Mouse (Mus musculus): ENCODE measurements around the gene Dedd.
"Not testable (repeated sequence)": the region's sequence is repeated elsewhere in the genome, so short reads cannot be mapped to it uniquely, and the experiment has no call there.

The Dedd gene

DNA sequence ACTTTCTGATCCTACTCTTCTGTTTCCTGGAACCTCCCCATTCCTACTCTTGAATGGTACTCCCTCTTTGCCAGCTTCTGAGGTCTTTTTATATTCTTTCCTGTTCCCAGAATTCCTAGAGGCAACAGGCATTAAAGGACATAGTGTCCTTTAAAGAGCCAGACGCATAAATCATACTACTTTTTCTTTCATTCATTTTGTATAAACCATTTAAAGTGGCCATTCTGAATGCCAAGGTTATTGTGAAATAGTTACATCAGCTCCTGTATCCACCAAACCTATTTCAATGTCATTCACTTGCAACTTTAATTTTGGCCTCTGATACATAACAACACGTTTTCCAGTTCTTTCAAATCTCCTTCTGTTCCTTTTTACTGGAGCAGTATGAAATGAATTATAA lies 19.6 kb upstream of the Dedd start:
- DNase-seq (ENCODE audit: low read depth, low spot score): no peak

DNA sequence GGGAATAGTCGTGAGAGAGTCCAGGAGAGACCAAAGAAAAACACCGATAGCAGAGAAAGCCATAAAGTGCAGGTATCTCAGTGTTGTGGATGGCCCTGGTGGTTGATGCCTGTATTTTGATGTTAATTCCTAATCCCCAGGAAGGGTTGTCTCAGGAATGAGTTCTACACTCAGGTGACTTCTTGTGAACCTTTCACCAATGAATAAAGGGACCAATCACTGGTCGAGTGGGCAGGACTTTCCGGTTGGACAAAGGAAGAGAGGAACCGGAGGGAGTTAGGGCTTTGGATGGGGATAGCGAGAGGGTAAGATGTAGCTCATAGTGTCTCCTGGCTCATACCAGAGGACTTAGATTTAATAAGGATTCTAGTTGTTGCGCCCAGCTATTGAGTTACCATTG lies 9.2 kb upstream of the Dedd start:
- DNase-seq (ENCODE audit: low read depth, low spot score): peak; percentile 19

DNA sequence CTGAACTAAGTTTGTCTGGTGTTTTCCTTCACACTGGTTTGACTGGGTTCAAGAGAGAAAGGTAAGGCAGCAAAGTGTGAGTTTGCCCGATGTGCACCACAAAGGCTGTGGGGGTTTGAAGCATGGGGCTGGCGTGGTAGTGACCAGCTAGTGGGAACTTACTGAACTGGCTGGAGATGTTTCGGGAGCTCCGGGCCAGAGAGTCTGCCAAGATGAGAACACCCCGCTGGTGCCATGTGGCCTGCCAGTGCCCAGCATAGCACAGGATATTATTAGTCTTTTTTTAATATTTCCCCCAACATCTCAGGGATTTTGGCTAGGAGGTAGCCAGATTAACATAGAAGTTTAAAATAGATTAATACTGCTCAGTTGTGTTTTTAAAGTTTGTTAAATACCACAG lies 8.8 kb upstream of the Dedd start:
- DNase-seq (ENCODE audit: low read depth, low spot score): peak; percentile 74

DNA sequence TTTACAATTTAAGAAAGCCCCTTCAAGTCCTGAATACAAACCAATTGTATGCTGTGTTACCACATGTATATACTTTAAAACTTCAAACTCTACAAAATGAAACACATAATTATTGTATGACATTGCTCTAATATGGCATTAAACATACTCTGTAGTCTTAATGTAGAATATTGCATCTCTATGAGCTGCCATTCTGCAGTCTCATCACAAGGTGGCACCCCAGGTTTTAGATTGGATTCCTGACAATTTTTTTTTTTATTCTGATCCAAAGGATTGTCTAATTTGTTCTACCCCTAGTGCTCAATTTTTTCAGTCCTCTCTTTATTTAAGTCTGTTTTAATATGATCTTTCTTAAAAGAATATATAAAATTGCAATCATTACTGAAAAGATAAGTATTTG lies 7.5 kb upstream of the Dedd start:
- DNase-seq (ENCODE audit: low read depth, low spot score): peak; percentile 35

DNA sequence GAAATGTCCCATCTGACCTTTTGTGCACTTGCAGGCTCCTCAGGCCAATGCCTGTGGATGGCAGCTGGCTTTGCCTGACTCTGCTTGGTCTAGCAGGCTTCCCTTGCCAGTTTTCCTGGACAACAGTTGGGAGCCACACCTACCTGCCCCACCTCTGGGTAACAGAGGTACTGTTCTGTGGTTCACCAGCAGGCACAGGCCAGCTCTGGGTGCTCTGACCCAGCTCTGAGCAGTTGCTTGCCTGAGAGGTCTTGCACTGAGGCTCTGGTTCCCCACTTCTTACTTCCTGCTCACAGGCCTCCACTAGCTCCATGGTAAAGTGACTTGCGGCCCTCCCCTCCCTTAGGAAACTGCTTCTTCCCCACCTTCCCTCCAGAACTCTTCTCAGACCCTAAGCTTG lies 6.9 kb upstream of the Dedd start:
- no peak for DNase-seq (ENCODE audit: low read depth, low spot score)

DNA sequence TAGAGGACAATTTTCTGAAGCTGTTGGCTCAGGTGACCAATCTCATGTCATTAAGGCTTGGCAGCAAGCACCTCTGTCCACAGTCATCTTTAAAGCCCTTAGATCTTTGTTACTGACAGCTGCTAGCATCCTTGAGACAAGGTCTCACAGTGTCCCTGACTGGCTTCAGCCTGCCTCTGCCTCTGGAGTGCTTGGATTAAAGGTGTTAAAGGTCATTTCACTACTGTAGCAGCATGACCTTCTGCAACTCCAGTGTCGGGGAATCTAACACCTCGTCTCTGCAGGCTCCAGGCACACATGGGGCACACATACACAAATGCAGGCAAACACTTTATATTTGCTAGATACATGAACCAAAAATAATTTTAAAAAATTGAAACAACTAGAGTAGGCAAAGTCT lies 3.4 kb upstream of the Dedd start:
- no peak for DNase-seq (ENCODE audit: low read depth, low spot score)

DNA sequence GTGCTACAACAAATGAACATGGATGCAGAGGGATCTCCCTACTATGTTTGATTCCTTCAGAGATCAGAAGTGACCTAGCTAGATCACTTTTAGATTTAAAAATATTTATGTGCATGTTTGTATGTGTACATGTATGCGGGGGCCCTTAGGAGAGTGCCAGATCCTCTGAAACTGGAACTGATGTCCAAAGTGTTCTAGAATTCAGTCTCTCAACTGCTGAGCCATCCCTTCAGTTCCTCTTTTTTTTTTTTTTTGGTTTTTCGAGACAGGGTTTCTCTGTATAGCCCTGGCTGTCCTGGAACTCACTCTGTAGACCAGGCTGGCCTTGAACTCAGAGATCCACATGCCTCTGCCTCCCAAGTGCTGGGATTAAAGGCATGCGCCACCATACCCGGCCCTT lies 2.4 kb upstream of the Dedd start:
- DNase-seq (ENCODE audit: low read depth, low spot score): not testable (repeated sequence)

DNA sequence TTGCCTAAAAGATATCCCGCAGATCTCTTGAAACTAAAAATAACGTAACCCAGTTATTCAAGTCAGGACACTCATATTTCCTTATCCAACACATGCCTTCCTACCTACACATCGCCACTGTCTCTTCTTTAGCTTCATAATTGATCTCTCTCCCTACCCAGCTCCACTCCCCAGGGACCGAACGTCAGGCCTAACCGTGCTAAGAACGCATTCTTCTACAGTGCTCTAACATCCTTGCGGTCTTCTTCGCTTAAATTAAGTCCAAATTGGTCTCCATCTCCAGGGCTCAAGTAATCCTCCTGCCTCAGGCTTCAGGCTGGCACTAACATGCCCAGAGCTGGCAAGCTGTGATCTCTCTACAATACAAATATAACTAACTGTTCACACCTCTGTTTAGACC lies 701 bp upstream of the Dedd start:
- peak; percentile 28 for DNase-seq (ENCODE audit: low read depth, low spot score)

DNA sequence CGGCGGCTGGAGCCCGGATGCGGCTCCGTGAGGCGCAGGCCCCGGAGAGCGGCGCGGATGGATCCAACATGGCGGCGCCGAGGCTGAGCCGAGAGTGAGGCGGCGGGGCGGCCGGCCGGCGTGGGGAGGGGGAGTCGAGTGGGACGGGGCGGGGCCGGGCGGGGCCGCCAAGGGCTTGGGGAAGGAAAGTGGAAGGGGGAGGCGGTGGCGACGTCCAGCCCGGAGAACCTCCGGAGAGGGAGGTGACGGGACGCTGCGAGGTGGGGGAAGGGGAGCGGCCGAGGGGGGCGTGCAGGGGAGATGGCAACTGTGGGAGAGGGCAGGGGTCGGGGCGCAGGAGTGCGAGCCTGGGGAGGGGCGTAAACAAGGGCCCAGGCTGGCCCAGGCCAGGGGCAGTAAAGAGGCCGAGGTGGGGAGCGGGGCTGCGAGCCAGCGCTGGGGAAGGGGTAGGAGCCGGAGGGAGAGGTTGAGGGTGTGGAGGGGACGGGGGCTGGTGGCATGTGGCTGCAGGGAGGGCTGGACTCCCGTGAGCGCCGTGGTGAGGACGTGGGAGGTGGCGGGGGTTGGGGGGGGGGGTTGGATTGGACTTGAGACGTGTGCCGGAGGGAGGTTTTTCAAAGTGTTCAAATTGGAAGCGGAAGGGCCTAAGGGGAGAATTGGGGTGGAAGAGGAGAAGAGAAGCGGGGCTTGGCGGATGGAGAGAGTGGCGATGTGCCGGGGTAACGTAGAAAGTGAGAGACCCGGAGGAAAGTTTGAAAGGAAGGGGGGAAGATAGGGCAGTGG lies 679 bp downstream of the Dedd start:
- peak; percentile 45 for DNase-seq (ENCODE audit: low read depth, low spot score)

DNA sequence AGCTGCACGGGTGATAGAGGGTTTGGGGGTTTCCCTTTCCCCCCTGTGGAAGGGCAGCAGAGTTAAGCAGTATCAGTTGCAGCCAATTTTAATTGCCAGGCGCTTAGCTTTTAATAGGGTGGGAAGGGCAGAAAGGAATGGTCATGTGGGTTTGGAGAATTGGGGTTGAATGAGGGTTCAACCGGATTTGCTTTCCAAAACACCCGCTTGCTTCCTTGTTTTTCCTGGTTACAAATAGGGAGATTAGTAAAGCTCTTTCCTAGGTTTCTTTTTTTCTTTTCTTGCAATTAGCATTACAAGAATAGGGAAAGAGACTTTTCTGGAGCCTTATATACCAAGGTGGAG lies 1.2 kb downstream of the Dedd start:
- peak; percentile 43 for DNase-seq (ENCODE audit: low read depth, low spot score)

DNA sequence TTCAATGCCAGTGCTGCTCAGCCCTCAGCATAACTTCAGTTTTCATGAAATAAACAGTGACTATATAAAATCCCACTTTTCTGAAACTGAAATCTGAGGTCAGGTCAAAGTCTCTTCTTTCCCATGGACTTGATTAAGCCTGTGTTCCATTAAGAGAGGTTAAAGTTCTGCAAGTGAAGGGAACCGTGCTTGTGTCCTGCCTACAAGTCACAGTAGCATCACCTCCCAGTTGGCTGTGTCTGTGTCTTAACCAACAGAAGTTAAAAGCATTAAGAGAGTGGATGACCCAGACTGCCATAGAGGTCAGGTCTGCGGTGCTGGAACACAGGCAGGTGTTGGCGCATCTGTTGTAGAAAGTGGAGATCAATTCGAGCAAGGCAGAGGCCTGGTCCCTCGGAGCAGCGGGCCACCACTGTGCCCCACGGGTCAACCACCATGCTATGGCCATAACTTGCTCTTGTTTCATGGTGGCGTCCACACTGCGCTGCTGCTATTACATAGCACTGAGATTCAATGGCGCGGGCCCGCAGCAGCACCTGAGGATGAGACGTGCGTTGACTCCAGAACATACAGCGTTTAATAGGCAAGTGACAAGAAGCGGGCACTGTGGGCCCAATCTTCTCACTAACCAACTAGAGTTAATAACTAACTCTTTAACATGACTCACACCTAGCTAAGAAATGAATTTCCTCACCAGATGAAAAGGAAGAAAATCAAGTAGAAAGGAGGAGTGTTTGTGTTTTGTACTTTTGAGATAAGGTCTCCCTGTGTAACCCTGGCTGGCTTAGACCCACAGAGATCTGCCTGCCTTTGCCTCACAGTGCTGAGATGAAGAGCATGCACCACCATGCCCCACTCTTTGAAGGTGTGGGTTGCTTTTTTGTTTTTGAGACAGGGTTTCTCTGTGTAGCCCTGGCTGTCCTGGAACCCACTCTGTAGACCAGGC lies 13.6 kb downstream of the Dedd start:
- DNase-seq (ENCODE audit: low read depth, low spot score): no peak

DNA sequence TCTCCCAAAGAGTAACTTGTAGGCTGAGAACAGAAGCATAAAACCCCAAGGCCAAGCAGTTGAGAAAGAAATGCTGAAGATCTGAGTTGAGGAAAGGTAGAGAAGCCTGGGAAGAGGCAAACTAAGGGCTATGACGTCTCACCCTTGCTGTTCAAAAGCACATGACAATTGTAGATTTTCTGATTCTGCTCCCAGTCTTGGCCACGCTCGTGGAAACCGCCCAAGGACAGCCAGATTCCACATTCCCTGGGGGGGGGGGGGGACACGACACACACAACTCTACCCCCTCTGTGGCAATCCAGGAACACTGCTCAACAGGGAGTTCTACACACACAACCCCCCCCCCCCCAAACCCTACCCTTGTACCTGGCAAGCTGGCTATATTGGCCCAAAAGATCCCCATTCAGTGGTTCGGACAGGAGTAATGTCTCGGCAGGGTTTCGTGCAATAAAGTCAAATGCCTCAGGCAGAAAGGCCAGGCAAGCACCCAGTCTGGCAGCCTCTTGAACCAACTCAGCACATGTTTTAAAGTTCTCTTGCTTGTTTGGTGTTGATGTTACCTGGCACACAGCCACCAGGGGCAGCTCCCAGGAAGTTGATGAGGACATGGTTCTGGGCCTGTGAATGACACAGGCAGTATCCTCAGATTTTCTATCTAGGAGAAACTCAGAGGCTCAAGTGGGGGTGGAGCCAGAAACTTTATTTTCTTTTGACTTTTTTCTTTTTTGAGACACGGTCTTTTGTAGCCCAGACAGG lies 15.2 kb downstream of the Dedd start:
- no peak for DNase-seq (ENCODE audit: low read depth, low spot score)

DNA sequence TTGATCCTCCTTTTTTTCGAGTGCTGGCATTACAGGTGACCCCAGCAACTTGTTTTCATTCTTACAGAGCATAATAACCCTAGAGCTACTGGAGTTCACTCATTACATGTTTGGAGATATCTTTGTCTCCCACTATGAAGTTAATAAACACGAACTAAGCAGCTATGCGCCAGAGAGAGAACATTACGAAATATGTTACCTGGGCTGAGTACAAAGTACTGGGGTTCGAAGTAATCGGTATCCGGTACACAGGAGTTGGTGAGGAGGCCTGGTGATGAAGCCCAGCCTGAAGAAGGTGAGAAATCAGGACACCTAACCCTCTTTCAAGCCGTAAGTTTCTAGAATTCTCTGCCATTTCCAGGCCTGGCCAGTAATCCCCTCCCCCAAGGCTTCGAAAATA lies 15.8 kb downstream of the Dedd start:
- DNase-seq (ENCODE audit: low read depth, low spot score): no peak

DNA sequence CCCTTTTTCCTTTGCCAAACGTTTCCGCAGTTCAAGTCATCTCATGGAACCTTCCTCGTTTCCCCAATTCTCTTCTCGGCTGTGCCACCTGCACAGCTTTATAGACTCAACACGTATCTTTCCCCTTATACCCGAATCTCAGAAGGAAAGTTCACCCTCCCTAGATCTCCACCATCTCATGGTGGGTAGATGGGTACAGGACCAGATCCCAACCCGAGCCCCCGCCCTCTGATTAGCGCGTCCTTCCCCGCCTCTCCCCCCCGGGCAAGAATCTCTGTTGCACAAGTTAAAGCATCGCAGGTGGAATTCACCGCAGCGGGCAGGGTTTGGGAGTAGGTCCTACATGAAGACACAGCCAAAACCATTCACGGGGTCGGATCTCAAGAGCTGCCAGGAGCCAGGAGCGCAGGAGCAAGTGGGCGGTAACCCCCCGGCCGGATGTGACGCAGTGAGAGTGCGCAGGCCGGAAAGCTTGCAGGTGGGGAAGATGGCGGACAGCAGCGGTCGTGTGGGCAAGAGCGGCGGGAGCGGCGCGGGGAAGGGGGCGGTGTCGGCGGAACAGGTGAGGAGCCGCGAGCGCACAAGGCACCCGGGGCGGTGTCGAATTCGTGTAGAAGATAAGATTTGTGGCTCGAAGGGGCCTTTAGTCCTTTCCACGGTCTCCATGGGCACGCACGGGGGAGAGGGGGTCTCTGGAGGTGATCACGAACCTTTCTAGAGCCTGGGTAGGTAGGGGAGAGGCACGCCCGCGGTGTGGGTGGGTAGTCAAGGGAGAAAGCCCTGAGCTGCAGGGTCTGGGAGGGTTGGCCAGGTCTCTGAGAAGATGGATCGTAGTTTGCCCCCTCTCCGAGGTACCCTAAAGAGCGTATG lies 16.5 kb downstream of the Dedd start, which contains the start of the genes Nit1 and Pfdn2:
Gene Nit1, minus strand, starts transcription at position 422 of the 870 bp plus-strand sequence.
Gene Pfdn2, plus strand, starts transcription at position 446 of the 870 bp plus-strand sequence.
- DNase-seq (ENCODE audit: low read depth, low spot score): peak; percentile 97

DNA sequence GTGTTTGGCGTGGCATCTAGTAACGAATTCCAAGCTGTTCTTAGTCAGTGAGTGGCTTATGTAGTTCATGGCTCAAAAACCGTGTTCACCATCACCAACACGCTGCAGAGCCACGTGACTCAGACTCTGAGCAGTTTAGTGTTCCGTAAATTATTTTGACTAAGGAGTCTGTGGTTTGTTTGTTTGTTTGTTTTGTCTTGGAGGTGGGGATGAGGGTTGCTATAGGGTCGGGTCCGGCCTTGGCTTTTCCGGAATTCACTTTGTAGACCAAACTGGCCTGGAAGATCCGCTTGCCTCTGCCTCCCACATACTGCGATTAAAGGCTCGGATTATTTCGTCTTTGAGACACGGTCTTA lies 17.1 kb downstream of the Dedd start:
- peak; percentile 34 for DNase-seq (ENCODE audit: low read depth, low spot score)

DNA sequence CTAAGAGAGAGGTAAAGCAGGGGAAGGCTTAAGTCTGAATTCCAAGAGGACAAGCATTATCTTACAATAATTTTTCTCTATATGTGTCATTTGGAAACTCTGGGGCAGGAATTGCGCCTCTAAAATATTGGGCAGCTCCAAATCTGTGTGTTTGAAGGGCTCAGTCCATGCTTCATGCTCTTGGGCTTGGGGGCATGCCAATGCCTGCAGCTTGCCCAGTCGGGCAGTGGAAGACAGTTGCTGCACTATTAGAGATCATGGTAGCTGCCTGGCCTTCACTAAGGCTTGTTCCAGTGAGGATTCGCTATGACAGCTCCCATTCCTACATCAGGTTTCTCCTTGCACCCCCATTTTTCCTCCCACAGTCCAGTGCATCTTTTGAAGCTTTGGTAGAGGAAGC lies 19.7 kb downstream of the Dedd start:
- peak; percentile 18 for DNase-seq (ENCODE audit: low read depth, low spot score)

DNA sequence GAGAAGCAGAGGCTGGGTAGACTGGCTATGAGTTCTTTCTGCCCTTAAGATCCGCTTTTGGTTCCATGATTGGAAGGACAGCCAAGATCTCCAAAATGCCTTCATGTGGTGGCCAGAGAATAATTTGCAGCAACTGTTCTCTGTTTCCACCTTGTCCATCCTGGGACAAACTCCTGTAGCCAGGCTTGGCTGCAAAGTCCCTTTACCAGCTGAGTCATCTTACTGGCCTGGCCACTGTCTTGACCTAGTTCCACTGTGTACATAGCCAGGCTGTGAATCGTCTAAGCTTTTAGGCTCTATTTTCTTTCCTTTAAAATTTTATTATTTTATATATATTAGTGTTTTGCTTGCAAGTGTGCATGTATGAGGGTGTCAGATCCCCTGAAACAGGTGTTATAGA lies 20.3 kb downstream of the Dedd start:
- peak; percentile 18 for DNase-seq (ENCODE audit: low read depth, low spot score)

DNA sequence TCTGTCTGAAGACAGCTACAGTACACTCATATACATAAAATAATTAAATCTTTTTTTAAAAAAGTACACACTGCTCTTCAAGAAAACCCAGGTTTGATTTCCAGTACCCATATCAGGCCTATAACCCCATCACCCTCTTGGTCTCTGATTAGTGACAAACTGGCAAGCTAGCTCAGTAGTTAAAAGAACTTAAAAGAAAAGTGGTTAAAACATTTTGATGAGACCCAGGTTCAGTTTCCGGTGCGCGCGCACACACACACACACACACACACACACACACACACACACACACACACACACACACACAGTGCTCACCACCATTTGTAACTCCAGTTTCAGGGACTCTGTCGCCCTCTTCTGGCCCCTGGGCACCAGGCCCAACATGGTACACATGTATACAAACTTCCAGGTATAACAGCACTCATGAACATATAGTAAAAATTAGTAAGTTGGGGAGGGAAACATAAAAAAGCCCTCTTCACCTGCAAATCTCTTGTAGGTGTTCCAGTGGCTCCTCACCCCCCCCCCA lies 26.9 kb downstream of the Dedd start:
- peak; percentile 48 for DNase-seq (ENCODE audit: low read depth, low spot score)

DNA sequence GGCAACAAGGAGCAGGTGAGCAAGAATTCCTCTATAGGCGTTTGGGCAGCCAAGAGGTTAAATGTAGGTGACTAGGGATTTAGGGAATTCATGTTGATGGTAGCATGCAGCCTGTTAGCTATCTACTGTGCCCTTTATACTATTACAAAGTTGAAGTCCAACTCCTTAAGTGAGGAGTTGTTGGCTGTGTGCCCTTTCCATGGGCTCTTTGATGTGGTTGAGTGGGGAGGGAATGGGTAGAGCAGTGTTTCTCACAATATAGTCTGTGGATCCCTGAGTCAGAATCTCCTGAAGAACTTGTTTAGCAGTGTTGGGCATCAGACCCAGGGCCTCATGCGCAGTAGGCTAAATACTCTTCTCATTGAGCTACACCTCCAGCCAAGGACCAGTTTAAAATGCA lies 27.9 kb downstream of the Dedd start:
- DNase-seq (ENCODE audit: low read depth, low spot score): no peak

DNA sequence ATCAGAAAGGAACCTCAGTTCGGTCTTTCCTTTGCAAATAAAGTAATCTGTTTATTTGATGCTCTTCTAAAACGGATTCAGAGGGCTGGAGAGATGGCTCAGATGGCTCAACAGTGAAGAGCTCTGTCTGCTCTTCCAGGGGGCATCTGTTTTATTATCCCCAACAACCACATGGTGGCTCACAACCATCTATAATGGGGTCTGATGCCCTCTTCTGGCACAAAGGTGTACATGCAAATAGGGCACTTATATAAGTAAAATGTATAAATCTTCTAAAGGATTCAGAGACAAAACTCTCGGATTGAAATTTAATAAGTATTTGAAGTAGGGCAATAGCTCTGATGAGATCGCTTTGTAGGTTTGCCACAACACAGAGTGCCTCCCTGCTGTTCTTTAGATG lies 29.5 kb downstream of the Dedd start:
- DNase-seq (ENCODE audit: low read depth, low spot score): peak; percentile 81

DNA sequence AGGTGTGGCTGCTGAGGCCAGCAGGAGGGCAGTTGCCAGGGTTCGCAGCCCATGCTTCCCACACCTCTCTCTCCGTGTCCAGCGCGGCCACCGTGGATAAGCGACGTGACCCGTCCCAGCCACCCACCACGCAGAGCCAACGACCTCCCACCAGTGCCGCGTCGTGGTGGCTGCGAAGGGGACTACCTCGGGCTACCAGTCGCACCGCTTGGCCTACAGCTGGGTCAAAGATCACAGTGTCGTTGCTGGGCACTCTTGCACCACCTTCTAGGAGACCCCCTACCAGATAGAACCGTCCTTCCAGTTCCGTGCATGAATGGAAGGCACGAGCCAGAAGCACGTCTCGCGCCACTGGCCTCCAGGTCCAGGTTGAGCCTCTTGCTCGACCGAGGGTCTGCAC lies 31.3 kb downstream of the Dedd start:
- no peak for DNase-seq (ENCODE audit: low read depth, low spot score)
